Mouse (Mus musculus) regulatory T cell (primary cell): ENCODE measurements around the gene Arhgap9.

ENCODE experiments used
- in situ Hi-C: fragments of 300-600 bp; cut with MboI, MseI; formaldehyde crosslinking; loops from one replicate; pipeline ENCODE4 v1.15.1; 2025; ENCODE audit warnings: high pct_unique_total_duplicates

Gene Arhgap9

DNA sequence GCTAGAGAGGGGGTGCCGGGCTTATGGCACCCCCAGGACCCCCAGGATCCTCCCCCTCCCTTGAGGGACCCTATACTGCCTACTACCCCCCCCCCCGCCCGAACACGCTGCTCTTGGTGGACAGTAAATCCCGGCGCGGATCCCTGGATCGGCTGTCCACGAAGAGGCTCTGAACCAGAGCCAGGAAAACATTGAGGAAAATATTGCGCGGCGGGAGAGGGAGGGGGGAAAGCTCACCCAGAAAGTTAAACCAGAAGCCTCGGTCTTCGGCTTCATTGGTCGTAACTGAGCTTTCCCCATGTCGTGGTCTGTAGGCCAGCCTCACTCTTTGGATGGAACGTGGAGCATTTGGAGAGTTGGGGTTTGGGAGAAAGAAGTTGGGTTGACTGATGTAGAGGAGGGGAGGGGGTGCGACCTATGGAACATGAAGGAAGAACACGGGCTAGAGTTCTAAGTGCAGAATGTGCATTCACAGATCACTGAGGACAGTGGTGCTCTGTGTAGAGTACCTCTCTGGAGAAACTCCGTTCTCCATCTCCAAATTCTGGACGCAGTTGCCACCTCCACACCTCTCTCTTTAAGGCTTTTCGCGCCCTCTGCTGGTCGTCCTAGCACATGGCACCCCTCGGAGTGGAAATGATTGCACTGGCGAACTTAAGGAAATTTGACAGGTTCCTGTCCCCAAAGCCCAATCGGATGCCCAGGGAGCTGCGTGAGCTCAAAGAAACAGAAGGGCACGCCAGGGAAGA is 20.3 kb downstream of the Arhgap9 start, which contains the start of gene Gli1:
Gli1 (minus strand) TSS at position 84 of the 749 bp plus-strand sequence.
- in situ Hi-C loops = no loop called here

- in situ Hi-C loops = no loop called here
These were observed 21.3 kb downstream of the Arhgap9 start for GRCm38 (mm10) chr10:127343029-127343428.

- in situ Hi-C loops = no loop called here
These were observed 24.4 kb downstream of the Arhgap9 start for GRCm38 (mm10) chr10:127346173-127346572.

GRCm38 (mm10) chr10:127348957-127349356 is 27.2 kb downstream of the Arhgap9 start:
- in situ Hi-C loops = no loop called here

DNA sequence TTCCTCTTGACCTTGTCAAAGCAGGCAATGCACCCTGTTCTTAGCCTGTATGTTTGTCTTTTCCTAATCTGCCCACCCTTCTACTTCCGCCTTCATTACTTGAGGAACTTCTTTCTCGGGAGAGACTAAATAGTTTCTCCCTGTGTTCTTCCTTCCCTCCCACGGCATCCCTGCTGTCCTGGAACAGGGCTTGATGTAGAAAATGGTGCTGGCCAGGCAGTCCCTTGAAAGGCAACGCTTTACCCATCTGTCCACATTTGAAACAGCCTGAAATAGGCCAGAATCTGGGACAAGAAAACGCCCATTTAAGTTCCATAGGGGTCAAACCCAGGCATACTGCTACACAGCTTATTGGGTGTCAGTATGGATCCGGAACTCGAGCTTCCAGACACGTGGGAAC is 28.0 kb downstream of the Arhgap9 start:
- in situ Hi-C loops = no loop called here

DNA sequence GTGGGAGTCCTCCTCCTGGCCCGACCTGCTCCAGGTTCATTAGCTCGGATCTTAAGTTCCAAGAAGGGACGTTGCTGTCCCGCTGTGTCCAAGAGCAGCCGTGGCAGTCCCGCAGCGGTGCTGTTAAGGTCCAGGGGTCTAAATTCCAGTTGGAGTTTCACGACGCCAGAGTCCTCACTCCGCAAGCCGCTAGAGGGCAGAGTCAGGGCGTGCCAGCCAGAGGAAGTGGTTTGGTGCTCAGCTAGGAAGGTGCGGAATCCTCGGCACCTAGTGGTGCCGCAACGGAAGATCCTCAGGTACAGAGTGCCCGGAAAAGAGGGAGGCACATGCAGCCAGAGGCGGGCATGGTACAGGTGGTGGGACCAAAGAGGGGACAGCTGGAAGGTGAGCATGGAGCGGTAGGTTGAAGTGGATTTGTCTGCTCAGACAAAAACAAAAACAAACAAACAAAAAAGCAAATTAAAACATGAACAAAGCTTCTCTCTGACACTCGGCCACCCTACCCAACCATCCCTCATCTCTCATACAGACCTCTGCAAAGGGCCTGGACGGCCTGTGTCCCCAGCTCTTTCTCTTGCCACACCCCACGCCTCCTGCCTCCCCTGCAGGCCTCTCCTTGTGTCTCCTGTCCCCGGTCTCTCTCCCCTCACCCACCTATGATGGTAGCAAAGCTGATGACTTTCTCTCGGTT is 29.0 kb downstream of the Arhgap9 start:
- in situ Hi-C loops = no loop called here

GRCm38 (mm10) chr10:127351285-127351595 is 29.5 kb downstream of the Arhgap9 start:
- in situ Hi-C loops = no loop called here

DNA sequence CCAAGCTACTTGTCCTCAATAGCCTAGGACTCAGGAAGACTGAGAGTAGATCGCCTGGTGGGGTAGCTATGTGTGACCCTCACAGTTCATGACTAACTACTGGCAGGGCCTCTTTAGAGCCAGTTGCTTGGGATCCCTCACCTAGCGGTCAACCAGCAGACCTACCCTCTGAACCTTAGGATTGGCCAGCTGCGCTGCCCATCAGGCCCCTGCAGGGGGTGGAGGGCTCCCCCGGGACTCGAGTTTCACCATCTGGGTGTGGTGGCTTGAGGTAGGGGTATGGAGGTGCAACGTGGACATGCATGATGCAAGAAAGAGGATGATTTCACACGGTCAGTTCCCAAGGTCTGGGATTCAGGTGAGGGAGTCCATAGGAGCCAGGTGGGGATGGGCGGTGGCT is 30.0 kb downstream of the Arhgap9 start:
- in situ Hi-C loops = no loop called here

GRCm38 (mm10) chr10:127352187-127352586 is 30.4 kb downstream of the Arhgap9 start:
- in situ Hi-C loops = no loop called here

- in situ Hi-C loops = no loop called here
These were observed 31.0 kb downstream of the Arhgap9 start for GRCm38 (mm10) chr10:127352766-127353165.

GRCm38 (mm10) chr10:127353909-127354895 is 32.4 kb downstream of the Arhgap9 start, which contains the start of gene Inhbe:
Gene Inhbe (minus strand): TSS chr10:127354411.
- in situ Hi-C loops = no loop called here

DNA sequence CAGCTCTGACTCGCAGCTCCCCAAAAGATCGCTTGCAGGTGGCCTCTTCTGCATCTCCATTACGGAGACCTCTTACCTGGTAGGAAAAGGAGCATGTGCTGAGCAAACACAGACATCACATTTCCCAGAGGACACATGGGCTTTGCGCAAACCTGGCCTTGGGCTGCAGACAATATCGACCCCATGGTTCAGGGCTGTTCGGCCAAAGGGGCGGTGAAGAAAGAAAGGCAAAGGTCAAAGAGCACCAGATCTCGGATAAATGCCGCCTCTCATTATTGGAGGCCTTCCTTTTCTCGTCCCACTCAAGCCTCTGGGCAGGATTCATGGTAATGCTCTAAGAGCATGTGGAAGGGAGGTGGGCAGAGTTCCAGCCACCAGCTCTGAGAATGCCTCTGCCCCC is 33.6 kb downstream of the Arhgap9 start:
- in situ Hi-C loops = no loop called here

GRCm38 (mm10) chr10:127360714-127361113 is 39.0 kb downstream of the Arhgap9 start:
- in situ Hi-C loops = no loop called here

DNA sequence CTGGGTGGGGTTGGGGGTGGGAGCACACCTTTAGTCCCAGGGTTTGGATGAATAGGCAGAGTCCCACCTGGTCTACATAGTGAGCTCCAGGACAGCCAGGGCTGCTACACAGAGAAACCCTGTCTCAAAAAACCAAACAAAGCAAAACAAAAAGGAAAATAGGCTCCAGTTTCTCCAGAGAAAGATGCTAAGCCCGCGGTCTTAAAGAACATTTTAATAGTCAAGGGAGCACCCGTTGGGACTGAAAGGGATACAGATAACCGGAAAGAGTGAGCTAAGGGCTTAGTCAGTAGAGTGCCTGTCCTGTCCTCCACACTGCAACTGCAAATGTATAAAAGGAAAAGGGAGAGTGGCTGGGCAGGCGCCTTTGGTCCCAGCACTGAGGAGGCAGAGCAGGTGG is 45.4 kb downstream of the Arhgap9 start:
- in situ Hi-C loops = no loop called here

- in situ Hi-C loops = no loop called here
These were observed 46.5 kb downstream of the Arhgap9 start for GRCm38 (mm10) chr10:127368273-127368672.

DNA sequence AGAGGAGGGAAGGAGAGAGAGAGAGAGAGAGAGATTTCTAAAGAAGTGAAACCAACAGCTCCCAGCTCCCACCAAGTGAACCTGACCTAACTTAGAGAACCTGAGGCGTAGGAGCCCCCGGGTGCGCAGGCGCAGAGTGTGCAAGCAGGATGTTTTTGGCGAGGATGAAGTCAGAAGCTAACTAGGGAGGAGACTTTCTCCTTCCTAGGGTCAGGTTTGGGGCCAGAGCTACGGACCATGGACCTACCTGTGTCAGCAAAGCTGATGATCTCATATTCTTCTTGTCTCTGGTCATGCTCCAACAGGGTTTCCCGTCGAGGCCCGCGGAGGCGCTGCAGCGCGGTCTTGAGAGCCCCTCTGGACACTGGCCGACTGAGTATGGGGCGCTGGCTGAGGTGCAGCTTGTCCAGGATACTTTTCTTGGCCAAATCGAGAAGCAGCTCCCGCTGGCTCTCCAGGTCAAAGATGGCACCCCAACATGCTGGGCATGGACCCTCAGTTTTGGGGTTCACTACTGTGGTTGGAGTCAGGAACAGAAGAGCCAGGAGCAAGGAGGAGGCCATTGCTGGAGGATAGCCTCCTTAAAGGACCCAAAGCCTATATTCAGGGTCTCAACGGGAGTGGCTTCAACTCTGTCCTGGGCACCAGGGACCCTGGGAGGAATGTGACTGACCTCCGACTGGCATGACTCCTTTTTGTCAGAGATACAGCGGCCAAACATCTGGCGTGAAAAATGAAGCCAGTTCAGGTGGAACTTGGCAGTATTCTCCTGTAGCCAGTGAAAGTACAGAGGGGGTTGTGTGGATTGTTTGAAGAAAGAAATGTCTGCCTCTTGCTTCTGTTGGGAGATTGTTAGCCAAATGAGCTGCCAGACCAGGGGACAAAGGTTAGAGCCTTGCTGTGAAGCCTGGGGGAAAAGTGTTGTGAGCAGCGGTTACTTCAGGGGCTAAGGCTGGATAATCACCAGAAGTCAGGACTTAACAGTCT is 48.4 kb downstream of the Arhgap9 start, which contains the start of gene Inhbc:
Inhbc (minus strand) TSS at position 598 of the 987 bp plus-strand sequence.
- in situ Hi-C loops = no loop called here

DNA sequence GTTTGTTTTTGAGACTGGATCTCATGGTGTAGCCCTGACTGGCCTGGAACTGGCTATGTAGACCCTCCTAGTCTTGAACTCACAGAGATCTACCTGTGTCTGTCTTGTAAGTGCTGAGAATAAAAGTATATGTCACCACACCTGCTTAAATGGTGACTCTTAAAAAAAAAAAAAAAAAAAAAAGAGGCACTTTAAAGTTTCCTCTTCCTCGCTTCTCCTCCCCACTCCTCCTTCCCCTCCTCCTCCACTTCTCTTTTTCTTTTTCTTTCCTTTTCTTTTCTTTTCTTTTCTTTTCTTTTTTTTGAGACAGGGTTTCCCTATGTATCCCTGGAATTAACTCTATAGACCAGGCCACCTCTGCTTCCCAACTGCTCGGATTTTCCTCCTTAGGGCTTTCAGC is 49.3 kb downstream of the Arhgap9 start:
- in situ Hi-C loops = no loop called here

- in situ Hi-C loops = no loop called here
These were observed 55.9 kb downstream of the Arhgap9 start for GRCm38 (mm10) chr10:127377700-127378099.
